Mouse (Mus musculus): ENCODE measurements around the gene 4931406P16Rik.

DNA sequence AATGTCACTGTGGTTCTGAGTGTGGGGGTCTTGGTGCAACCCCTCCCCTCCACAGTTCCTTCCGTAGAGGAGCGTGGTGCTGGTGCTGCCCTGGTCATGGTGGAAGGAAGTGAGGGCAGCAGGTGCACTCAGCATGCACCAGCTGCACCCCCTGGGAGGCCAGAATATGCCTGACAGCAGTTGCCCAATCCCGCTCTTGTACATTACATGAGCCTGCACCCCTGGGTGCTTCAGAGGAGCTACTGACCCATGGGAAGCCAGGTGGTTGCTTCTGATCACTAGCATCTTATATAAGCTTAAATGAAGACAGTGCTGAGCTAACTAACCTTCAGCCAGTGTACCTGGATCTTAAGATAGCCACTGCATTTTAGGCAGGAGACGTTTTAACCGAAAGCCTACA, 75.3 kb downstream of the 4931406P16Rik start:
- TF ChIP-seq CTCF (IDR thresholded peaks at IDR 0.05; ENCODE audit: insufficient read depth, low read depth, low read length): no peak
- TF ChIP-seq POLR2A (IDR thresholded peaks at IDR 0.05; ENCODE audit: insufficient read depth, low read depth, low read length): no peak
